Mouse (Mus musculus): Measurements from ENCODE around the gene Zfp688. TPM values are rescaled to one million over a fixed set of nuclear protein-coding genes. Genes with fewer than 3 reads are reported as not detected.
"Not testable (repeated sequence)": the region's sequence is repeated elsewhere in the genome, so short reads cannot be mapped to it uniquely, and the experiment has no call there.

Gene Zfp688
- polyA plus RNA-seq, 1 experiment from 2014 or later: 31.9 TPM

- peaks cover 16% of the 10 kb centered on the region for H3K36me3 ChIP-seq
- no peaks in the 10 kb centered on the region for H3K27me3 ChIP-seq
- WGBS: 79% methylated on average over 6 of the region's 6 CpGs
- H3K4me3 ChIP-seq: no peak overlapping the region
- no peaks in the 10 kb centered on the region for H3K9me3 ChIP-seq
- no peak overlapping the region for H3K4me2 ChIP-seq (replicated peaks)
- H3K9ac ChIP-seq (replicated peaks): no peak overlapping the region
- 0 out of 2 replicates have a peak, but pooled peaks cover 3% of the 10 kb centered on the region for H3K4me1 ChIP-seq
- no peak overlapping the region for H3K27ac ChIP-seq (replicated peaks)
- ATAC-seq (ENCODE audit: low FRiP score, low read depth): no peak
These were observed 43.5 kb downstream of the Zfp688 start for GRCm38 (mm10) chr7:127378310-127378921.

GRCm38 (mm10) chr7:127375271-127376245, 46.3 kb downstream of the Zfp688 start, which contains the start of gene Zfp747:
TSS of gene Zfp747 (minus strand) at chr7:127376050.
- peak; percentile 92 for ATAC-seq (ENCODE audit: low FRiP score, low read depth)
- WGBS: 2% methylated on average over 49 of the region's 49 CpGs
- not testable (repeated sequence) for H3K27ac ChIP-seq (replicated peaks)

GRCm38 (mm10) chr7:127371870-127372269, 50.0 kb downstream of the Zfp688 start:
- H3K4me2 ChIP-seq (replicated peaks); H3K4me3 ChIP-seq; H3K27me3 ChIP-seq; H3K27ac ChIP-seq (replicated peaks); H3K9me3 ChIP-seq; H3K4me1 ChIP-seq; H3K9ac ChIP-seq (replicated peaks); ATAC-seq (ENCODE audit: low FRiP score, low read depth): not testable (repeated sequence)
- H3K36me3 ChIP-seq: peaks cover 13% of the 10 kb centered on the region
- 81% methylated on average over 3 of the region's 3 CpGs for WGBS

More at GRCm38 (mm10) chr7:127375271-127376245, 46.3 kb downstream of the Zfp688 start, which contains the start of gene Zfp747:
- not testable (repeated sequence) for H3K27me3 ChIP-seq, H3K9me3 ChIP-seq, H3K4me1 ChIP-seq
- H3K36me3 ChIP-seq: peaks cover 13% of the 10 kb centered on the region
- peak within 1 kb of the TSS; percentile 73 for H3K4me2 ChIP-seq (replicated peaks)
- peak within 1 kb of the TSS; percentile 77 for H3K4me3 ChIP-seq
- peak within 1 kb of the TSS; percentile 77 for H3K9ac ChIP-seq (replicated peaks)

GRCm38 (mm10) chr7:127371213-127371612, 50.7 kb downstream of the Zfp688 start:
- no peak for ATAC-seq (ENCODE audit: low FRiP score, low read depth)

More at GRCm38 (mm10) chr7:127371213-127371612, 50.7 kb downstream of the Zfp688 start:
- Histone ChIP-seq H3K9ac (replicated peaks) (no peak overlapping the region), H3K9me3 (no peaks in the 10 kb centered on the region), H3K27me3 (no peaks in the 10 kb centered on the region), H3K4me1 (0 out of 2 replicates have a peak, but pooled peaks cover 3% of the 10 kb centered on the region), H3K36me3 (peaks cover 13% of the 10 kb centered on the region), H3K27ac (replicated peaks) (no peak overlapping the region), H3K4me3 (no peak overlapping the region), H3K4me2 (replicated peaks) (no peak overlapping the region)
- 86% methylated on average over 2 of the region's 2 CpGs for WGBS

Other genes with a start within 250 kb of the Zfp688 start
- gene Cd2bp2, start 226.0 kb downstream of the Zfp688 start, polyA plus RNA-seq (2016; fragmentation: Nextera tagmentation; extraction: Ambion mirVana): 98.9 and 103 TPM in 2 replicates
- 42.9 and 44.4 TPM in 2 replicates for gene Tbc1d10b, start 213.6 kb downstream of the Zfp688 start, polyA plus RNA-seq (2016; fragmentation: Nextera tagmentation; extraction: Ambion mirVana)
- gene Mylpf, start 213.2 kb downstream of the Zfp688 start, polyA plus RNA-seq (2016; fragmentation: Nextera tagmentation; extraction: Ambion mirVana): 12.6 and 13.1 TPM in 2 replicates
- 79.4 and 82.0 TPM in 2 replicates for gene Zfp553, start 189.0 kb downstream of the Zfp688 start, polyA plus RNA-seq (2016; fragmentation: Nextera tagmentation; extraction: Ambion mirVana)
- gene Sept1, start 188.9 kb downstream of the Zfp688 start, polyA plus RNA-seq (2016; fragmentation: Nextera tagmentation; extraction: Ambion mirVana): 38.6 and 41.1 TPM in 2 replicates
- 55.0 and 62.0 TPM in 2 replicates for gene Zfp771, start 177.8 kb downstream of the Zfp688 start, polyA plus RNA-seq (2016; fragmentation: Nextera tagmentation; extraction: Ambion mirVana)
- 165 and 174 TPM in 2 replicates for gene Dctpp1, start 161.4 kb downstream of the Zfp688 start, polyA plus RNA-seq (2016; fragmentation: Nextera tagmentation; extraction: Ambion mirVana)
- 71.4 and 72.7 TPM in 2 replicates for gene Sephs2, start 148.0 kb downstream of the Zfp688 start, polyA plus RNA-seq (2016; fragmentation: Nextera tagmentation; extraction: Ambion mirVana)
- gene Itgal, start 125.8 kb downstream of the Zfp688 start, polyA plus RNA-seq (2016; fragmentation: Nextera tagmentation; extraction: Ambion mirVana): 0.46 and 0.52 TPM in 2 replicates
- gene Zfp768, start 76.5 kb downstream of the Zfp688 start, polyA plus RNA-seq (2016; fragmentation: Nextera tagmentation; extraction: Ambion mirVana): 20.5 and 22.3 TPM in 2 replicates
- gene Zfp747, start 46.0 kb downstream of the Zfp688 start, polyA plus RNA-seq (2016; fragmentation: Nextera tagmentation; extraction: Ambion mirVana): 9.0 and 10.2 TPM in 2 replicates
- 5.8 and 7.2 TPM in 2 replicates for gene 9130019O22Rik, start 34.9 kb downstream of the Zfp688 start, polyA plus RNA-seq (2016; fragmentation: Nextera tagmentation; extraction: Ambion mirVana)
- gene E430018J23Rik, start 28.4 kb downstream of the Zfp688 start, polyA plus RNA-seq (2016; fragmentation: Nextera tagmentation; extraction: Ambion mirVana): 6.9 and 7.1 TPM in 2 replicates
- 6.7 and 6.8 TPM in 2 replicates for gene Zfp764, start 15.2 kb downstream of the Zfp688 start, polyA plus RNA-seq (2016; fragmentation: Nextera tagmentation; extraction: Ambion mirVana)
- gene Zfp689, start 27.1 kb upstream of the Zfp688 start, polyA plus RNA-seq (2016; fragmentation: Nextera tagmentation; extraction: Ambion mirVana): 18.2 and 19.3 TPM in 2 replicates
- gene Prr14, start 37.5 kb upstream of the Zfp688 start, polyA plus RNA-seq (2016; fragmentation: Nextera tagmentation; extraction: Ambion mirVana): 63.1 and 69.2 TPM in 2 replicates
- gene Fbrs, start 57.1 kb upstream of the Zfp688 start, polyA plus RNA-seq (2016; fragmentation: Nextera tagmentation; extraction: Ambion mirVana): 13.9 and 14.2 TPM in 2 replicates
- 94.6 and 98.3 TPM in 2 replicates for gene Srcap, start 89.9 kb upstream of the Zfp688 start, polyA plus RNA-seq (2016; fragmentation: Nextera tagmentation; extraction: Ambion mirVana)
- gene Gm42715, start 97.5 kb upstream of the Zfp688 start, polyA plus RNA-seq (2016; fragmentation: Nextera tagmentation; extraction: Ambion mirVana): 19.4 and 20.1 TPM in 2 replicates
- 3.5 and 6.3 TPM in 2 replicates for gene Tmem265, start 139.3 kb upstream of the Zfp688 start, polyA plus RNA-seq (2016; fragmentation: Nextera tagmentation; extraction: Ambion mirVana)
- 53.6 and 54.1 TPM in 2 replicates for gene Phkg2, start 151.3 kb upstream of the Zfp688 start, polyA plus RNA-seq (2016; fragmentation: Nextera tagmentation; extraction: Ambion mirVana)
- gene Ccdc189, start 166.5 kb upstream of the Zfp688 start, polyA plus RNA-seq (2016; fragmentation: Nextera tagmentation; extraction: Ambion mirVana): 11.9 and 16.1 TPM in 2 replicates
- 68.6 and 71.1 TPM in 2 replicates for gene Rnf40, start 166.7 kb upstream of the Zfp688 start, polyA plus RNA-seq (2016; fragmentation: Nextera tagmentation; extraction: Ambion mirVana)
- gene Zfp629, start 193.7 kb upstream of the Zfp688 start, polyA plus RNA-seq (2016; fragmentation: Nextera tagmentation; extraction: Ambion mirVana): 39.9 and 42.8 TPM in 2 replicates